Mouse (Mus musculus) A20 (cell line): ENCODE data around the gene Rfpl4.
"Not testable (repeated sequence)": the region's sequence is repeated elsewhere in the genome, so short reads cannot be mapped to it uniquely, and the experiment has no call there.

Experiments
- DNase-seq: peaks from one replicate; pipeline ENCODE4 v3.0.0-alpha.2; 2011; ENCODE audit warnings: low read depth, low spot score

Rfpl4 gene

GRCm38 (mm10) chr7:5080815-5081214 lies 35.9 kb downstream of the Rfpl4 start:
- DNase-seq = no peak

- peak; percentile 98 for DNase-seq
Measured at GRCm38 (mm10) chr7:5080010-5080751, 36.6 kb downstream of the Rfpl4 start, which contains the start of gene Epn1. TSS of gene Epn1 (plus strand) at chr7:5080235.

DNA sequence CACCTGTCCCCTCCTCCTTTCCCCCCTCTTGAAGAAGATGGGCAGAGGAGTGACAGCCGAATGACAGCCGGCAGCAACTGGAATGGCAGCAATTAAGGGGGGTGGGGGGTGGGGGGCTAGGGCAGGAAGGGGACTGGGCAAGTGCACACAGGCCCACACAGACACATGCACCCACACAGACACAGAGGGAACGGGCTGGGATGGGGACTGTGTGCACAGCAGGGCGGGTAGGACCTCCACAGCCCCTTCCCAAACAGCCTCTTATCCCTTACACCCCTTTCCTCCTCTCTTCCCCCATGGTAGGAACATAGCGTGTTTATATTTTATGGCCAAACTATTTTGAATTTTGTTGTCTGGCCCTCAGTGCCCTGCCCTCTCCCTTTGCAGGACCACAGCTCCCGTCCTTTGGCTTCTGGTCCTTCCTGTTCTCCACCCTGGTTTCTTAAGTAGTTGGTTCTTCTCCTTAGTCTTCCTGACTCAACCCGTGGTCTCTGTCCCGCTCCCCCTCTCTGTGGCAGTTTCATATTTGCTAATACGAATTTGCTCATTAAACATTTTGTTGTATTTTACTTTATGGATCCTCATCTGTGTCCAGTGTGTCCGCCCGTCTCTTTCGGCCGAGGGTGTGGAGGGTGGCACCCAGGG lies 37.3 kb downstream of the Rfpl4 start:
- not testable (repeated sequence) for DNase-seq

DNA sequence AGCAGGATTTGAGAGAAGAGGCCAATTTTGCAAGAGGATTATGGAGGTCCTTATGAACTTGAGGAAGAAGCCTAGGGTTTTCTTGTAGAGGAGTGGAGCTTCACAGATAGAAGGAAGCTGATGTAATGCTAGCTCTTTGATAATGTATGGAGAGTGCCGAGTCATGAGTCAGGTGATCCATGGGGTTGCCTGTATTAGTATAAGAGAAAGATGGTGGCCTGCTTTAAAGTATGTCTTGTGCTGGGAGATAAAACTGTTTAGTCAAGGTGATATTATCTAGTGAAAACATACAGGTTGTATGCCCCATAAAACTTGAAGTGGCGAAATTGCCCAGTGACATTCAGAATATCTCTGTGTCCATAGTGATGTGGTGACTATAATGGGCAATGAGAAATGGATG lies 39.8 kb downstream of the Rfpl4 start:
- DNase-seq = no peak

- no peak for DNase-seq
Measured at GRCm38 (mm10) chr7:5074984-5075383, 41.8 kb downstream of the Rfpl4 start.

DNA sequence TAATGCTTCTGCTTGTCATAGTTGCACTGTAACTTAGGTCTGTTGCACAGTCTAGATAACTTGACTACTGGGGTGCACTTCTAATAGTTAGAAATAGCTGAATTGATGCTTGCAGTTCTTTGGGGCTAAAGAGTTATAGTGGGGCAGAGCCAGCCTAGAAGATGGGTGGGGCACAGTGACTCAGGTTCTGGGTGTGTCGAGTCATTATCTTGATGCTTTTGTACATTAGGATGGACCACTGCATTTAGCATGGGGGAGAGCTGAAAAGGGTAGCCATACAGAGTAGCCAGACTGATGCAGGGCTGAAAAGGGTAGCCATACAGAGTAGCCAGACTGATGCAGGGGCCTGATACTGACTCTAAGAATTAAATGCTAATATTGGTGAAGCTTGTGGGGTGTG lies 43.2 kb downstream of the Rfpl4 start:
- no peak for DNase-seq

- no peak for DNase-seq
Measured at GRCm38 (mm10) chr7:5064886-5065285, 51.9 kb downstream of the Rfpl4 start.

- DNase-seq = peak; percentile 94
Measured at GRCm38 (mm10) chr7:5062360-5063001, 54.3 kb downstream of the Rfpl4 start.

GRCm38 (mm10) chr7:5061774-5062359 lies 54.9 kb downstream of the Rfpl4 start, which contains the start of gene U2af2:
TSS of gene U2af2 (plus strand) at chr7:5062143.
- peak; percentile 95 for DNase-seq

- DNase-seq = peak; percentile 98
Measured at GRCm38 (mm10) chr7:5060944-5061773, 55.6 kb downstream of the Rfpl4 start.

GRCm38 (mm10) chr7:5060239-5060731 lies 56.5 kb downstream of the Rfpl4 start:
- DNase-seq = peak; percentile 90
